Mouse (Mus musculus): ENCODE measurements around the gene Ptger3. TPM values are rescaled to one million over a fixed set of nuclear protein-coding genes. Genes with fewer than 3 reads are reported as not detected.

The Ptger3 gene
- polyA plus RNA-seq, 1 experiment: 5.3 TPM

Other genes with a start within 250 kb of the Ptger3 start
- gene Zranb2, start 32.7 kb upstream of the Ptger3 start, polyA plus RNA-seq (2012; rRNA removed): 63.6 and 79.9 TPM in 2 replicates